Mouse (Mus musculus): ENCODE measurements around the gene Hoxd12. TPM values are rescaled to one million over a fixed set of nuclear protein-coding genes. Genes with fewer than 3 reads are reported as not detected.
A peak's percentile ranks its signal among the peaks of the same experiment; 100 is the strongest.

Hoxd12 gene
- not detected in 2 replicates for polyA plus RNA-seq (2016; fragmentation: Nextera tagmentation; extraction: Ambion mirVana)

DNA sequence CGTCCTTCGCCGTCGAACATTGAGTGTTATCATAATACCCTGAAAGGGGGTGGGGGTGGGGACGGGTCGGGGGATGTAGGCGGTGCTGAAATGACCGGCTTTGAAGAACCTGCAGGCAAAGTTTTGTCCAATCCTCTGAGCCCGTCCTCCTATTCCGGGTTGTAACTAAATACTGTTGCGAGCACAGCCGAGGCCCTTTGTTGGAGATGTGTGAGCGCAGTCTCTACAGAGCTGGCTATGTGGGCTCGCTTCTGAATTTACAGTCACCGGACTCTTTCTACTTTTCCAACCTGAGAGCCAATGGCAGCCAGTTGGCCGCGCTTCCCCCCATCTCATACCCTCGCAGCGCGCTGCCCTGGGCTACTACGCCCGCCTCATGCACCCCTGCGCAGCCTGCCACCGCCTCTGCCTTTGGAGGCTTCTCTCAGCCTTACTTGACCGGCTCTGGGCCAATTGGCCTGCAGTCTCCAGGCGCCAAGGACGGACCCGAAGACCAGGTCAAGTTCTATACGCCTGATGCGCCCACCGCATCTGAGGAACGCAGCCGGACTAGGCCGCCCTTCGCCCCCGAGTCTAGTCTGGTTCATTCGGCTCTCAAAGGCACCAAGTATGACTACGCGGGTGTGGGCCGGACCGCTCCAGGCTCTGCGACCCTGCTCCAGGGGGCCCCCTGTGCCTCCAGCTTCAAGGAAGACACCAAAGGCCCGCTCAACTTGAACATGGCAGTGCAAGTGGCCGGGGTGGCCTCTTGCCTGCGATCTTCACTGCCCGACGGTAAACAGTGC, at the start of gene Hoxd12:
Hoxd12 (plus strand) TSS at position 133 of the 785 bp plus-strand sequence.
- Histone ChIP-seq H3K4me1 (peaks cover 4% of the 10 kb centered on the region), H3K4me2 (replicated peaks) (no peak within 1 kb of the TSS), H3K36me3 (no peaks in the 10 kb centered on the region), H3K9me3 (no peaks in the 10 kb centered on the region), H3K9ac (replicated peaks) (no peak within 1 kb of the TSS), H3K27me3 (peaks cover 96% of the 10 kb centered on the region), H3K27ac (replicated peaks) (no peak within 1 kb of the TSS), H3K4me3 (no peak within 1 kb of the TSS)
- ATAC-seq (ENCODE audit: low FRiP score, low read depth), result no peak
- WGBS, result 3% methylated on average over 47 of the region's 47 CpGs

- Histone ChIP-seq H3K4me2 (replicated peaks) (no peak overlapping the region), H3K36me3 (no peaks in the 10 kb centered on the region), H3K9me3 (no peaks in the 10 kb centered on the region), H3K4me3 (no peak overlapping the region), H3K27me3 (0 out of 2 replicates have a peak, but pooled peaks cover 6% of the 10 kb centered on the region), H3K27ac (replicated peaks) (no peak overlapping the region), H3K4me1 (no peaks in the 10 kb centered on the region), H3K9ac (replicated peaks) (no peak overlapping the region)
- no peak for ATAC-seq (ENCODE audit: low FRiP score, low read depth)
- WGBS, result 73% methylated on average over 4 of the region's 4 CpGs
These were observed 39.4 kb upstream of the Hoxd12 start for GRCm38 (mm10) chr2:74635412-74635811.

DNA sequence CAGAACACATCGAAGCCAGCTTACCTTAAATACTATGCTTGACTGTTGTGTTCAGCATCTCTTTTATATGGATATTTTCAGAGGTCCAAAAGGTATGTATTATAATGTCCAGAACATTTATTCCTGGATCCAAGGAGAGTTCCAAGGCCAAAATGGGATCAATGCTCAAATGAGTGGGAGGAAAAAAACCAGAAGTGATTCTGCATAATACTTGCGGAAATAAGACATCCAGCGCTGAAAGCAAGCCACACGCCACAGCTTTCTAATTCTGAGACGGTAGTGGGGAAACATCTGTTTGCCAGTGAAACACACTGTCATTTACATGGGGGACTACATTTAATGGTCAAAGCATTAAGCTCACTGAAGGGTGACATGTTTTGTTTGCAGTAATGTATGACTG, 32.4 kb upstream of the Hoxd12 start:
- Histone ChIP-seq H3K36me3 (no peaks in the 10 kb centered on the region), H3K4me2 (replicated peaks) (no peak overlapping the region), H3K9me3 (no peaks in the 10 kb centered on the region), H3K27ac (replicated peaks) (no peak overlapping the region), H3K4me3 (no peak overlapping the region), H3K4me1 (no peaks in the 10 kb centered on the region), H3K27me3 (peaks cover 59% of the 10 kb centered on the region), H3K9ac (replicated peaks) (no peak overlapping the region)
- WGBS, result 72% methylated on average over 5 of the region's 5 CpGs
- no peak for ATAC-seq (ENCODE audit: low FRiP score, low read depth)

DNA sequence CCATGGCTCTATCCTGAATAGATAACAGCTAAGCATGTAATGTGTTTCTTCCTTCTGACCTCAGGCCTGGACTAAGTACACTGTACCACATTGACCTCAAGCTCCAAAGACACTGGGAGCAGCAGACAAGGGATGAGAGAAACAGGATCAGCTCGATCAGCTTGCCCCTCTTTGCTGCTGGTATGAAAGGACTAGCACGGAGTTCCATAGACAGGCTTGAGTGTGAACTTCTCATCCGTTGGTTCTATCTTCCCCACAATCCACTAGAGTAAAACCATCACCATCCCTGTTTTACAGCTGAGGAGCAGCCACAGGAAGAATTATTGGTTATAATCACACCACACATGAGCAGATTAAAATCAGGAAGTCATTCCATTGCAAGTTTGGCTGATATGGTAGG, 29.2 kb upstream of the Hoxd12 start:
- Histone ChIP-seq H3K27ac (replicated peaks) (no peak overlapping the region), H3K4me2 (replicated peaks) (no peak overlapping the region), H3K4me3 (no peak overlapping the region), H3K9me3 (no peaks in the 10 kb centered on the region), H3K27me3 (peaks cover 83% of the 10 kb centered on the region), H3K9ac (replicated peaks) (no peak overlapping the region), H3K36me3 (no peaks in the 10 kb centered on the region), H3K4me1 (no peaks in the 10 kb centered on the region)
- ATAC-seq (ENCODE audit: low FRiP score, low read depth), result no peak
- WGBS, result 76% methylated on average over 3 of the region's 3 CpGs

DNA sequence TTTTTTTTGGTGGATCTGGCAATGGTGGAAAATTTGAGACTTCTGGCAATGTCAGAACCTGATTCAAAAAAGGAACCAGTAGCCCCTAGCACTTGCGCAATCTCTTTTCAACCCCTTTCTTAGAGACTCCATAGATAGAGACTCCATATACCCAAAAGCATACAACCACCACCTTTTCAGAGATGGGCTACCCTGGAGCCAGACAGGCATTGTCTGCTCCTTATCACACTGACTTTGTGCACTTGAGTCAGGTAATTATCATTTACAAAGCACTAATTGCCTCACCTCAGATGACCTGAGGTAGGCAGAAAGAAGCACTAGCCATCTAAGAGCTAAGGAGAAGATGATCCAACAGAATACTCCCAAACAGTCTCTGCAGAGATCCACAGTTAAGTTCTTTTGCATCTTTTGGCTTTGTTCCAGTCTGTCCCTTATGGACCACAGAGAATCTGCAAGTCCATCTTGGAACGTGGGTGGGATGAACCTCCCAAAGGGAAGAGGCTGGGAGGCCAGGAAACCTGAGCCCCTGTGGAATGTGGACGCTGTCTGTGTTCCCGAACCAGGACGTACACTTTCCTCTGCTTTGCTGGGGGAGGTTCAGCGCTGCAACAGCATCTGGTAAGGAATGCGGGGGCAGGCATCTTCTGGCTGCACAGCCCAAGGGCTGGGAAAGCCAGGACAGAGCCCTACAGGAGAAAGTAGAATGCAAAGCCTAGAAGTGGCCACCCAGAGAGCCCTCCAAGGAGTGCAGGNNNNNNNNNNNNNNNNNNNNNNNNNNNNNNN, 27.5 kb upstream of the Hoxd12 start:
- ATAC-seq (ENCODE audit: low FRiP score, low read depth), result no peak
- Histone ChIP-seq H3K27ac (replicated peaks) (no peak overlapping the region), H3K9ac (replicated peaks) (no peak overlapping the region), H3K4me3 (no peak overlapping the region), H3K4me2 (replicated peaks) (no peak overlapping the region), H3K9me3 (no peaks in the 10 kb centered on the region), H3K27me3 (peaks cover 92% of the 10 kb centered on the region), H3K4me1 (no peaks in the 10 kb centered on the region), H3K36me3 (no peaks in the 10 kb centered on the region)
- 13% methylated on average over 7 of the region's 7 CpGs for WGBS

DNA sequence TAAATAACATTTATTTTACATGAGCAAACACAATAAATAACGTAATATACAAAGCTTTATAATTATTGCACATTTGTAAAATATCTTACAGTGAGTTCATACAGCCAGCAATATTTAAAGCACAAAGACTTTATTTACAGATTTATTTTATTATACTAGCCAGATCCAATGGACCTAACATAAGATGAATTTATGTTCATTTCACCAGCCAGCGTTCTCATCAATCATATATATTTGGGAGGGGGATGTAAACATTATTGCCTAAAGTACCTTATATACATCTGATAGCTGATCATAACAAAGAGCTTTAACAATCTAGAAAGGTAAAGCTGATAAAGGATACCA, 21.8 kb upstream of the Hoxd12 start:
- no peak for ATAC-seq (ENCODE audit: low FRiP score, low read depth)
- Histone ChIP-seq H3K9me3 (no peaks in the 10 kb centered on the region), H3K27me3 (peaks cover 85% of the 10 kb centered on the region), H3K4me2 (replicated peaks) (no peak overlapping the region), H3K9ac (replicated peaks) (no peak overlapping the region), H3K27ac (replicated peaks) (no peak overlapping the region), H3K4me1 (peaks cover 7% of the 10 kb centered on the region), H3K36me3 (no peaks in the 10 kb centered on the region), H3K4me3 (no peak overlapping the region)
- WGBS, result 33% methylated on average over 2 of the region's 2 CpGs

DNA sequence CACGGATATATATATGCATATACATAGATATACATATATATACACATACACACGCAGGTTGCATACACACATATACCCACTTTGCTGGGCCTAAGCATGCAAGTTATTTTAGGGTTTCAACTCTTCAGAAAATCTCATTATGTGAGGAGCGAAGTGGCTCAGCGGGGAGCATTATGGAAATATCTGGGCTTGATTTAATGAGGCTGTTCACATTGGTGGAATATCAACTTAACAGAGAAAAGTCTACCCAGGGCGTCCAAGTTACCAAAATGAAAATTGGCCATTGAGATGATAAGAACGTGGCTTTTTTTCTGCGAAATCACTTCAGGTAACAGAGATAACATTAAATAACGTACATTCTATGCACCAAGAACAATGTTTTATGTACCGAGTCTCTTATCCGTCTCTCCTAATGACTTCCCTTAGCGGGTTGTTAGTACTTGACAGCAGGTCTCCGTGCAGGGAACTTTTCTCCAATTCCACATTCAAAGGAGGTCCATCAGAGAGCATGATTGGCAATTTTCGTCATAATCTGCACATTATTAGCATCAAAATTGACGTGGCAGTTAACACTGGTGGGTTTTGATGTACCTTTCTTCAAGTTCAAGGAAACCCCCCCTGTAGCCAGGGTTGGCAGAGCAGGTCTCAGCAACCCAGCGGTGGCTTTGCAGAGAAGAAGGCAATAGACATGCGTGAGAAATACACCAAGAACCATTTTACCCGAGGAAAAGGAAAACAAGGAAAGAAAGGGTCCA, 20.9 kb upstream of the Hoxd12 start:
- no peak for ATAC-seq (ENCODE audit: low FRiP score, low read depth)
- Histone ChIP-seq H3K4me2 (replicated peaks) (no peak overlapping the region), H3K9ac (replicated peaks) (no peak overlapping the region), H3K4me3 (no peak overlapping the region), H3K4me1 (peaks cover 7% of the 10 kb centered on the region), H3K36me3 (no peaks in the 10 kb centered on the region), H3K9me3 (no peaks in the 10 kb centered on the region), H3K27ac (replicated peaks) (no peak overlapping the region), H3K27me3 (peaks cover 85% of the 10 kb centered on the region)
- WGBS, result 12% methylated on average over 17 of the region's 17 CpGs

GRCm38 (mm10) chr2:74654743-74655419, 19.9 kb upstream of the Hoxd12 start:
- Histone ChIP-seq H3K4me3 (0 out of 2 replicates have a peak overlapping the region, but pooled peaks have one; percentile 7), H3K27ac (replicated peaks) (no peak overlapping the region), H3K36me3 (no peaks in the 10 kb centered on the region), H3K4me2 (replicated peaks) (peak overlapping the region; percentile 50; the same call in 1 of the 2 replicates), H3K9me3 (no peaks in the 10 kb centered on the region), H3K27me3 (peaks cover 85% of the 10 kb centered on the region), H3K9ac (replicated peaks) (no peak overlapping the region), H3K4me1 (peaks cover 7% of the 10 kb centered on the region)
- WGBS, result 3% methylated on average over 14 of the region's 20 CpGs
- ATAC-seq (ENCODE audit: low FRiP score, low read depth), result no peak

GRCm38 (mm10) chr2:74655420-74655781, 19.4 kb upstream of the Hoxd12 start:
- peak overlapping the region; percentile 38 for H3K4me3 ChIP-seq
- no peak overlapping the region for H3K27ac ChIP-seq (replicated peaks)
- peaks cover 7% of the 10 kb centered on the region for H3K4me1 ChIP-seq
- under 1% methylated on average over 42 of the region's 47 CpGs for WGBS
- H3K9ac ChIP-seq (replicated peaks), result peak overlapping the region; percentile 31; the same call in 1 of the 2 replicates
- ATAC-seq (ENCODE audit: low FRiP score, low read depth), result no peak
- peak overlapping the region; percentile 50 for H3K4me2 ChIP-seq (replicated peaks)
- H3K9me3 ChIP-seq, result no peaks in the 10 kb centered on the region
- no peaks in the 10 kb centered on the region for H3K36me3 ChIP-seq
- H3K27me3 ChIP-seq, result peaks cover 84% of the 10 kb centered on the region

DNA sequence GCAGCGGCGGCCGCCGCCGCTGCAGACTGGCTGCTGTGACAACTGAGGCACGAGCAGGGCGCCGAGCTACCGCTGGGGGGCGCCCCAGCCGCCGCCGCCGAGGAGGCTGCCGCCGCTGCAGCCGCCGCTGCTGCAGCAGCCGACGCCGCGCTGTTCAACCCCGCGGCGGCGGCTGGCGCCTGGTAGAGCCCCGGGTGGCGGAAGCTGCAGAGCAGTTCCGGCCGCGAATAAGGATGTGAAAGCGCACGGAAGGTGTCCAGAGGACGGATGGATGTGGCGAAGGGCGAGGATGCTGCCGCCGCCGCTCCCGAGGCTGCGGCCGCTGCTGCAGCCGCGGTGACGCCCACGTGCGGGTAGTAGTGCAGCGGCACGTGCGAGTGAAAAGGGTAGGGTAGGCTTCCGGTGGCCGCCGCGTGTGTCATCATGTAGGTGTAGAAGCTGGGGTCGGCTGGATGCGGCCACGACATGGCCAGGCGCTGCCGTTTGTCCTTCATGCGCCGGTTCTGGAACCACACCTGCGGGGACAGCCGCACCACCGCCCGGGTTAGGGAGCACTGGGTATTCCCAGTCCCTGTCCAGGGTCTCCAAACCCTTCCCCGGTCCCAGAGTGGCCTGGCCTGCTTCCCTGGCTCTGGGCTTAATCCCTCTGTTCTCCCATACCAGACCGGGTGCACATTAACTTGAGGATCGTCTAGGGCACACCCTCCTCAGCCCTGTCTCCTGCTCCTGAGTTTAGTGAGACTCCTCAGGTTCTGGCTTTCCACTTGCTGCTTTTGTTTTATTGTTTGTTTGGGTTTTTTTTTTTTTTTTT, 18.8 kb upstream of the Hoxd12 start:
- H3K9me3 ChIP-seq, result no peaks in the 10 kb centered on the region
- peak overlapping the region; percentile 50 for H3K4me2 ChIP-seq (replicated peaks)
- H3K4me1 ChIP-seq, result peaks cover 7% of the 10 kb centered on the region
- H3K4me3 ChIP-seq, result peak overlapping the region; percentile 38
- WGBS, result under 1% methylated on average over 64 of the region's 69 CpGs
- ATAC-seq (ENCODE audit: low FRiP score, low read depth), result no peak; the same call in 1 of the 2 replicates
- H3K36me3 ChIP-seq, result no peaks in the 10 kb centered on the region
- no peak overlapping the region for H3K27ac ChIP-seq (replicated peaks)
- H3K27me3 ChIP-seq, result peaks cover 85% of the 10 kb centered on the region
- H3K9ac ChIP-seq (replicated peaks), result peak overlapping the region; percentile 31; the same call in 1 of the 2 replicates

DNA sequence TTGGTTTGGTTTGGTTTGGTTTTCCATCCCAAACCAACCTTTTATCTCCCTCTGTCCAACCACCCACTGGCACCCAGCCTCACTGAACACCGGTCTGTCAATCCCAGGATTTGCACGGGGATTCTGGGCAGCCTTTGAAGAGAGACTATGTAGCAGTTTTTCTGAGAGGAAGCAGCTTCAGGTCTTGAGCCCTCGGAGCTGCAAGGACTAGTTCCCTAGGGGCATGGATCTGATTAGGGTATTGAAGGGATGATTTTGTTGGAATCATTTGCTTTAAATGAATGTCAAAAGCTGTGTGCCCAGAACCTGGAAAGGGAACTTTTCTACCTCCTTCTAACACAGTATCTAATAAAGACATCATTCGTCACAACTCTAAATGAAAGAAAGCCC, 18.2 kb upstream of the Hoxd12 start:
- no peak overlapping the region for H3K27ac ChIP-seq (replicated peaks)
- 2% methylated on average over 4 of the region's 4 CpGs for WGBS

More for the DNA sequence above, 18.2 kb upstream of the Hoxd12 start:
- Histone ChIP-seq H3K4me1 (peaks cover 8% of the 10 kb centered on the region), H3K36me3 (no peaks in the 10 kb centered on the region), H3K27me3 (peaks cover 87% of the 10 kb centered on the region), H3K9ac (replicated peaks) (no peak overlapping the region), H3K4me2 (replicated peaks) (no peak overlapping the region), H3K9me3 (no peaks in the 10 kb centered on the region), H3K4me3 (no peak overlapping the region; the same call in 1 of the 2 replicates)
- ATAC-seq (ENCODE audit: low FRiP score, low read depth), result no peak
